Mouse (Mus musculus) layer of hippocampus, adult 2 months (tissue): ENCODE data around the gene Il1a. TPM values are rescaled to one million over a fixed set of nuclear protein-coding genes. Genes with fewer than 3 reads are reported as not detected.

Experiments
- DNase-seq, 2 experiments: peaks; one replicate each; pipeline ENCODE4 v3.0.0; 2022; ENCODE audit warnings: low spot score in 2 of 2
- H3K27ac ChIP-seq: fragments of 200-600 bp; 2 replicates; pipeline ENCODE4 v1.8.1; 2022
- H3K4me3 ChIP-seq: fragments of 200-600 bp; 2 replicates; pipeline ENCODE4 v1.8.1; 2022; ENCODE audit warnings: mild to moderate bottlenecking
- CTCF ChIP-seq: fragments of 200-600 bp; conservative IDR thresholded peaks from 2 replicates; pipeline ENCODE4 v1.8.1; 2022; ENCODE audit warnings: antibody characterized with exemption, mild to moderate bottlenecking, moderate library complexity
- long read RNA-seq, 2 experiments: library from polyadenylated mRNA; stranded (forward); transcript quantifications; one replicate each; pipeline ENCODE4 v2.0.0; 2021; ENCODE audit warnings: borderline mapping rate in 2 of 2
- total RNA-seq, 2 experiments: library from RNA; stranded (reverse); gene quantifications; 2 replicates each; pipeline ENCODE4 v1.2.3; 2021

Il1a gene
- under 1 TPM; 0.59 to 0.61 TPM for total RNA-seq
- long read RNA-seq, experiment 1, result 0 reads
- long read RNA-seq, experiment 2, result 0 reads

DNA sequence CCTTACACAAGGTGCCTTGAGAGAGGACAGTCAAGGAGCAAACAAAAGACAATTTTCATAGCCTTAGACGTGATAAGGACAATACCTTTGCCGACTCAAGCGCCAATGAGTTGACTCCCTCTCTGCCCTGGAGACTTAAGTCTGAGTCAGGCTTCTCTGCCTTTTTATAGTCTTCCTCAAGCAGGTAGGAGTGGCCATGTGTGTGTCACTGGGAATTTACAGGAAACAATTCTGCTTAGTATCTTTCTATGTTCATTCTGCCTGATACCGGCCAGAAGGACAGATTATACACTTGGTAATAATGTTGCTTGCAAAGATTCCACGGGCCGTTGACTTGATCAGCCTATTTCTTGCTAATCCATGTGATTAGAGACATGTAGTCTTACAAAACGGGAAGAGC is at the start of gene Il1a:
Il1a (minus strand) TSS at position 137 of the 400 bp plus-strand sequence.
- DNase-seq, result no peak
- TF ChIP-seq CTCF, result no peak
- Histone ChIP-seq H3K4me3 (no peak within 1 kb of the TSS; the same call in 1 of the 2 replicates), H3K27ac (0 out of 2 replicates have a peak within 1 kb of the TSS, but pooled peaks have one; percentile 18)

DNA sequence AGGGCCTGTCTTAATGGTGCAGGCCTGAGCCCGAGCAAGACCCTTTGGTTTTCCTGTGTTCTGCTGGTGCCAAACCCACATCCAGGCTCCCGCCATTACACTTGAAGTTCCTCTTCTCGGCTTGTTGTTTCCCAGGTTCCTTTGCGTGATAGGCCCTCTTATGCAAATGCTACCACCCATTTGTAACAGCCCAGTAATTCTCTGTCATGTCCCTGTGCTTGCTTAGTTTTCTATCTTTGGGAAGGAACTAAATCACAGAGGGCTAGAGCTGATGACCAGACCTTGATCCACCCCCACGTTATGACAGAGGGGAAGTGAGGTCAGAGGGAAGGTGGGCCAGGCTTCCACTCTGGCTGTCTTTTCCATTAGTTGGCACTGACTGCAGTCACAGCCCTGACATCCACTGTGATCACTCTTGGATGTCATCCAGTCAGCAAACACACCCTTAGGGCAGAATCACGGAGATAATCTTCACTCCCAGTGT is 28.4 kb upstream of the Il1a start:
- Histone ChIP-seq H3K27ac (no peak overlapping the region), H3K4me3 (no peak overlapping the region)
- DNase-seq, result no peak
- no peak for TF ChIP-seq CTCF

DNA sequence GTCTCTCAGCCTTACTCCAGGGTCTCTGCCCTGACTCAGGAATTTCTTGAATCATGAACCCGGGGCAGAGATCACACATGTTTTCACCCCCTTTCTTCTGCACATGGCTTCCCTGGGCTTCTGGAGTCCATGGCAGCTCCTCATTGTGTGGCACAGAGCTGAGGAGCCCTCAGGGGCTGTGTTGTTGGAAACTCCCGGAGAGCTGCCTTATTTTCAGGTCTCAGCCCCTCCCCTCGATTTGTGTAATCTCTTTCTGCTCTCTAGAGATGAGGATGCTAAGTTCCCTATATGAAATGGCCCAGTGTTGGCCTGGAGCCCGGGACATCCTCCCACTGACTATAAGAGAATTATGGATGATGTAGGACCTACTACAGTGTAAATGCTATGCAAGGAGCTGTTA is 23.7 kb upstream of the Il1a start:
- no peak for TF ChIP-seq CTCF
- H3K4me3 ChIP-seq, result no peak overlapping the region
- no peak overlapping the region for H3K27ac ChIP-seq
- DNase-seq, result no peak

DNA sequence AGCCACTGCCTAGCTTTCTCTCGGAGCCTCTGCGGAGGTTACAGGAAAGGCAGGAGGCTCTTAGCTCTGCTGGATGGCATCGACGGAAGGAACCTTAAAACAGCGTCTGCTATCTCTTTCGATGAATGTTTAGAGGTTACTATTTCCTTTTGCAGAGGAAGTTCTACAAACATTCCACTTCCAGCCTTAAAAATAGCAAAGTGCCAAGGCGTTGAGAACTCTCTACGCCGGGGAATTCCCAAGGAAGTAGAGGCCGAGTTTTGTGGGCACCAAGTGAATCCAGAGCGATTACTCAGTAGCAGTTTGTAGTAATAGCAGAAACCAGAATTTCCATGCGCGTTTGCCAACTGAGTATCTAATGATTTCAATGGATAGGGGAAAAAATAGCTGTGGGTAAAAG is 20.8 kb upstream of the Il1a start:
- no peak for DNase-seq
- Histone ChIP-seq H3K27ac (no peak overlapping the region), H3K4me3 (no peak overlapping the region)
- no peak for TF ChIP-seq CTCF

DNA sequence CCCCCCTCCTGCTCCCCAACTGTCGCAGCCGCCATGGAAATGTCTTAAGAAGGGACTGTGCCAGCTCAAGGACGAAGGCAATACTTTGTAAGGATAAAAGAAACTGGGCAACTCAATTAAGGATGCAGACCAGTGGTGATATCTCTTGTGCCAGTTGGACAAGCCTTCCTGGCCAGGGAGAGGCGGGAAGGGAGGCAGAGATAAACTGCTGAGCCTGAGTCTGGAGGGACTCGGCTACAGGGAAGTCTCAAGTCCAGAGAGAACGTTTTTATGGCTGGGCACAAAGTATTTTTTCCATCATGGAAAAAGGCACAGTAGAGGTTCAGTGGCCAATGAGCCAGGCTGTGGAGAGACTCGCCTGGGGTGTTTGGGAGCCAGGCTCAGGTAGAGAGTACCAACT is 20.3 kb upstream of the Il1a start:
- no peak overlapping the region for H3K4me3 ChIP-seq
- no peak for TF ChIP-seq CTCF
- H3K27ac ChIP-seq, result no peak overlapping the region
- no peak for DNase-seq

DNA sequence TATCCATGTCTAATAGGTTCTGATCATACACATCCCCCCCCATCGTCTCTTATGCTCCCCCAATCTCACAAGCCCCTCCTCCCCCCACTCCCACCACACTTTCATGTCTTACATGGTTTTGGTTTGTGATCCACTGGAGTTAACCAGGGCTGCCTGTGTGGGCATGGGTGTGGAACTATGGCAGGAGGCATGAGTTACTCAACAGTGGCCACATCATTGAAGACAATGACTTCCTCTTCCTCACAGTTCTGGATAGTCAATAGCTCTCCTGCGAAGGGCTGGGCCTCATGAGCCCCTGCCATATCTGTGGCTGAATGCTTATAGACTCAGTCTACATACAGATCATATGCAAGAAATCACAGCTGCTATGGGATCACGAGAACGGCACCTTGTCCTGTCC is 18.5 kb upstream of the Il1a start:
- Histone ChIP-seq H3K27ac (no peak overlapping the region), H3K4me3 (no peak overlapping the region)
- TF ChIP-seq CTCF, result no peak
- DNase-seq, result no peak

DNA sequence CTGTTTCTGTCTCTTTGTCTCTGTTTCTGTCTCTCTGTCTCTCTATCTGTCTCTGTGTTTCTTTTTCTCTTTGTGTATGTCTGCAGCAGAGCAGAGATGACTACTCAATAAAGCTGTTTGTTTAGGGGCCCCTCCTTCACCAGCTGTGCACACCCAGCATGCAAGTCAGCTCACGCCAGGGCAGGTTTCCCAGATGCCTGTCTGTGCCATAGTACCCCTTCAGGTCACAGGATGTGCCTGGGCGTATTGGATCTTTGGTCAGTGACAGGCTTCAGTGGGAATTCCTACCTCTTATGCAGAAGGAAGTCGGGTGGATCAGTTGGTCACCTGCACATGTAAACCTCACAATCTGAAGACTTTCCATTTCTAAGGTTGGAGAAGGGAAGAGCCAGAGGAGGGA is 14.4 kb upstream of the Il1a start:
- no peak overlapping the region for H3K4me3 ChIP-seq
- no peak for DNase-seq
- no peak for TF ChIP-seq CTCF
- H3K27ac ChIP-seq, result no peak overlapping the region

DNA sequence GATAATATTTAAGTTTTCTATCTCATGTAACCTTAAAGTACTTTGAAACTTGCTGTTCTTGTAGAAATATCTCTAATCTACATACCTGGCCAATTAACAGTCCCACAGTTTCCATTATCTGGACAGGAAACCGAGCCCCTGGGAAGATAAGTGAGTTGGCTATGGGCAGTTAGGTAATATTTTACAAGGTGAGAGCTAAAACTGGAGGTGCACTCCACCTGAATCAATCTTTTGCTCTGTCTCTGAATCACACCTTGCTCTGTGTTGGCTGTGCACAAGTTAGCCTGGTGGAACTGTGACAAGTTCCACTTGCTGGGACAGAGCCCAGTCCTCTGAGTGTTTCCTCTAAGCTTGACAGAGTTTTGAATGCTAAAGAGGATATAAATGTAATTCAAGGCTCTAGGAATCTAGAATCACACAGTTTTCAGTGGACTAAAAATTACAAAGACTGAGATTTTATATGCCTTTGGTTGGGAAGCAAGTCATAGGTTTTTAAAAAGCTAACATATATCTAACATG is 12.4 kb upstream of the Il1a start:
- no peak for DNase-seq
- H3K27ac ChIP-seq, result no peak overlapping the region
- no peak overlapping the region for H3K4me3 ChIP-seq
- TF ChIP-seq CTCF, result no peak

DNA sequence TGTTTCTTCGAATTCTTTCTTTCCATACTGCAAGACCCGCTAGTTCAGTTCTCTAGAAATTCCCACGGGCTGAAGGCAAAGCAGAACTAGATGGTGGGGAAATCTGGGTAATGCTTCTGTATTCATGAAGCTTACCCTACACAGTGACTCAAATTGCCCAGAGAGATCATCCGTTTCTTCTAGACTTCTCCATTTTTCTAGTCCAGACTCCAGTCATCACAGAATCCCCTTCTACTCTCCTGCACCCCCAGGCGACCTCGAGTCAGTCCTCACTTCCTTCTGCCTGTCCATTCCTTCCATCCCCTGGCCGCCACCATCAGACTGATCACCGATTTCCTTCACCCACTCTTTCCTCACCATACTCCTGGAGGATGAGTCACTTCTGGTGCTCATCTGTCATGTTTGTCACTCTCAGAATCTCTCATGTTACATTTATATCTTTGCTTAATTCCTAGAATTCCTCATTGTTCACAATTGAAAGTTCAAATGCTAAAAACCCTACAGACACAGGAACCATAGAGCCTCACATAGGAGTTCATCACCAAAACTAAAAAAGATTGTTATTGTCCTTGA is 10.3 kb upstream of the Il1a start:
- Histone ChIP-seq H3K27ac (no peak overlapping the region), H3K4me3 (no peak overlapping the region)
- TF ChIP-seq CTCF, result no peak
- DNase-seq, result peak in 1 of 2 experiments; percentile 32

DNA sequence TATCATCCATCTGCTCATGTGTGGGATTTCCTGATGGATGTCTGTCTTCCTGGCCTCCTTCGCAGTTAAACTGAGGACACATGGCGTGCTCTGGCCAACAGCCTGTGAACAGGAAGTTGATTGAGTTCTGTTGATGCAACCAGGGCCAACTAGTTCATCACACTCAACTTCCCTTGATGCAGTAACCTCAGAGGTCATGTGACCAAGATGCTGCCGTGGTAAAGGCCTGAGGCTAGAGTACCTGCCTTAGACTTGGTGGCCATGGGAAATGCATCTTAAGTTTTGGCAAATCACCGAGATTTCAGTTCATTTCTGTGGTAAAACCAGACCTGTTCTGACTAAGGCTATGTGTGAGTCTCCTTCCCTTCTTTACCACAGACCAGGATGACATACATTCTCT is 6.1 kb upstream of the Il1a start:
- DNase-seq, result no peak
- no peak overlapping the region for H3K27ac ChIP-seq
- TF ChIP-seq CTCF, result no peak
- no peak overlapping the region for H3K4me3 ChIP-seq

DNA sequence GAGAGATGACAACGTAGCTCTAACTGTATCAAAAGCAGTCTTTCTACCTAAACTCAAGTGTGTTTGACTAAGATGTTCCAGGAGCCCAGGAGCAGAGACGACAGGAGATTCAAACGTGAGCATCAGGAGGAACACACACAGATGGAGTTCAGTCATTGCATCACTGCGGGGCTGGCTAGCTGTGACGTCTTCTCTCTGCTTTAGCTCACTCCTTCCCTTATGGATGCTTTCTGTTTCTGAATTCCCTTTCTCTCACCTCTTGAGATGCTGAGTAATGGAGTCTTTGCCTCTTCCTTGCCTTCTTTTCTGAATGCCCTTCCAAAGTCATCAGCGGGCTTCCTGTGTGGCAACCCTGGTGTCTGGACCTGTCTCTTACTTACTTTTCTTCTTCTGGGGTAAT is 5.1 kb upstream of the Il1a start:
- DNase-seq, result no peak
- no peak overlapping the region for H3K4me3 ChIP-seq
- no peak for TF ChIP-seq CTCF
- H3K27ac ChIP-seq, result no peak overlapping the region

DNA sequence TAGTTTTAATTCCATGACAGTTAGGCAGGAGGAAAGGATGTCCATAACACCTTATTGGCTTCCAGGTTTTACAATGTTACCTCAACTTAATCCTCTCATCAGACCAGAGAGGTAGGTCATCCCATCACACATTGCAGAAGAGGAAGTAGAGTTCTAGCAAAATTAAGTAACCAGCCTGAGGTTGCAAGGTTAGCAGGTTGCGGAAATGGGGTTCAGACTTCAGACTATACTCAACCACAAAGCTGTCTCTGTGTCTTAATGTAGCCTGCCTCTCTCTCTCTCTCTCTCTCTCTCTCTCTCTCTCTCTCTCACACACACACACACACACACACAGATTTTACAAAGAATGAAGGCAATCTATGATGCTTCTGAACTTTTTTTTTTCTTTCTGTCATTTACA is 4.2 kb upstream of the Il1a start:
- Histone ChIP-seq H3K4me3 (no peak overlapping the region), H3K27ac (no peak overlapping the region)
- no peak for TF ChIP-seq CTCF
- no peak for DNase-seq

DNA sequence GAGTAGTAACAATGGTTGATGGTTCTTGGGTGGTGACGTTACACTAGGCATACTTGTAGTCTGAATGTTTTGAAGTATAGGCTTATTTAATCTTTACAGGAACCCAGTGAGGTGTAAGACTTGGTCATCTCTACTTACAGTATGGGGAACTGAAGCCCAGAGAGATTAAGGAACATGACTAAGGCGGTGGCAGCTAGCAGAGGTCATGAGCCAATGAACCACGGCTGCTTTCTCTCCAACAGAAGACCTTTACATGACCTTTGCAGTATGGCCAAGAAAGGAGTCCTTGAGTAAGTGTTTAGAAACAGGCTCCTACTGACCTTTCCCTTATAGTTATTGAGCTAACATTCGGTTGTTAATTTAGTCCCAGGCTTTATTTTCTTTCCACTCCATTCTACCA is 3.8 kb downstream of the Il1a start:
- H3K4me3 ChIP-seq, result no peak overlapping the region
- no peak overlapping the region for H3K27ac ChIP-seq
- TF ChIP-seq CTCF, result no peak
- no peak for DNase-seq

DNA sequence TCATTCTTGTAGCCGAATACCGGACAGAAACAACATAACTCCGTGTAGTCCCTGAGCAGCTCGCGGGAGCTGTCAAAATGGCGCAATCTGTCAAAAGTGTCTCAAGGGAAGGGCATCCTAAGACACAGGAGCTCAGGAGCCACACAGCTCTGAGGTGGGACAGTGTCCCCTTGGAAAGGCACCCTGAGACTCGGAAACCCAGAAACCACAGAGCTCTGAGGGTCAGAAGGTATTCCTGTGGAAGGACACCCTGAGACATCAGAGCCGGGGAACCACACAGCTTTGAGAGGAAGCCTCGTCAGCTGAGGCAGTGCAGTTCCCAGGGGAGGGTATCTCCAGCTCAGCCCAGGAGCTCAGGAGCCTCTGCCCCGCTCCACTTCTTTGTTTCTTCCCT is 12.2 kb downstream of the Il1a start:
- peak overlapping the region; percentile 88 for H3K4me3 ChIP-seq
- DNase-seq, result peak in 1 of 2 experiments; percentile 23
- peak overlapping the region; percentile 98 for H3K27ac ChIP-seq
- no peak for TF ChIP-seq CTCF
